Mouse (Mus musculus): ENCODE data around the gene Slc43a2. TPM values are rescaled to one million over a fixed set of nuclear protein-coding genes. Genes with fewer than 3 reads are reported as not detected.

The Slc43a2 gene
- polyA plus RNA-seq, 1 experiment from 2014 or later: 2.7 TPM

Small RNA genes lying within 50 kb of the gene (microRNA-seq; reads per million reads assigned to microRNA genes)
- gene Mir3971 (ENCODE audit: borderline number of aligned reads): not detected

Other genes starting within 250 kb of the Slc43a2 start
- gene Rpa1, start 183.4 kb upstream of the Slc43a2 start, polyA plus RNA-seq (2014; fragmentation: Nextera tagmentation; extraction: Ambion mirVana): 96.3 and 103 TPM in 2 replicates
- 12.3 and 14.7 TPM in 2 replicates for gene Smyd4, start 183.3 kb upstream of the Slc43a2 start, polyA plus RNA-seq (2014; fragmentation: Nextera tagmentation; extraction: Ambion mirVana)
- gene Serpinf1, start 109.0 kb upstream of the Slc43a2 start, polyA plus RNA-seq (2014; fragmentation: Nextera tagmentation; extraction: Ambion mirVana): 50.9 and 55.1 TPM in 2 replicates
- gene Serpinf2, start 92.1 kb upstream of the Slc43a2 start, polyA plus RNA-seq (2014; fragmentation: Nextera tagmentation; extraction: Ambion mirVana): 2.4 and 5.4 TPM in 2 replicates
- 3.6 and 4.0 TPM in 2 replicates for gene Wdr81, start 77.0 kb upstream of the Slc43a2 start, polyA plus RNA-seq (2014; fragmentation: Nextera tagmentation; extraction: Ambion mirVana)
- 14.4 and 16.1 TPM in 2 replicates for gene Tlcd2, start 70.0 kb upstream of the Slc43a2 start, polyA plus RNA-seq (2014; fragmentation: Nextera tagmentation; extraction: Ambion mirVana)
- gene Prpf8, start 44.9 kb upstream of the Slc43a2 start, polyA plus RNA-seq (2014; fragmentation: Nextera tagmentation; extraction: Ambion mirVana): 56.1 and 62.1 TPM in 2 replicates
- gene Rilp, start 21.6 kb upstream of the Slc43a2 start, polyA plus RNA-seq (2014; fragmentation: Nextera tagmentation; extraction: Ambion mirVana): 0.94 and 2.0 TPM in 2 replicates
- gene Scarf1, start 18.2 kb upstream of the Slc43a2 start, polyA plus RNA-seq (2014; fragmentation: Nextera tagmentation; extraction: Ambion mirVana): 7.6 and 8.7 TPM in 2 replicates
- gene Pitpna, start 56.4 kb downstream of the Slc43a2 start, polyA plus RNA-seq (2014; fragmentation: Nextera tagmentation; extraction: Ambion mirVana): 57.1 and 59.7 TPM in 2 replicates
- 19.7 and 21.0 TPM in 2 replicates for gene Inpp5k, start 99.3 kb downstream of the Slc43a2 start, polyA plus RNA-seq (2014; fragmentation: Nextera tagmentation; extraction: Ambion mirVana)
- 33.0 and 54.5 TPM in 2 replicates for gene Myo1c, start 118.8 kb downstream of the Slc43a2 start, polyA plus RNA-seq (2014; fragmentation: Nextera tagmentation; extraction: Ambion mirVana)
- 90.3 and 97.4 TPM in 2 replicates for gene Crk, start 147.6 kb downstream of the Slc43a2 start, polyA plus RNA-seq (2014; fragmentation: Nextera tagmentation; extraction: Ambion mirVana)
- gene Ywhae, start 201.2 kb downstream of the Slc43a2 start, polyA plus RNA-seq (2014; fragmentation: Nextera tagmentation; extraction: Ambion mirVana): 893 and 924 TPM in 2 replicates

Measured in heart, embryonic 11.5 days (tissue).